Mouse (Mus musculus) lung, embryonic 15.5 days (tissue): Measurements from ENCODE around the gene 4921524J17Rik. TPM values are rescaled to one million over a fixed set of nuclear protein-coding genes. Genes with fewer than 3 reads are reported as not detected.

ENCODE experiments used
- ATAC-seq: fragments of 200-750 bp; cut with Nextera tagmentation; 2 replicates; pipeline ENCODE4 v1.8.0; 2017; ENCODE audit warnings: moderate number of reproducible peaks, borderline replicate concordance; ENCODE audit not compliant: low FRiP score, low TSS enrichment; ENCODE audit errors: extremely low read depth
- H3K27ac ChIP-seq: fragments of 300-500 bp; sonication (generic); 2 replicates; pipeline ENCODE4 v1.5.1; 2015; ENCODE audit warnings: moderate library complexity, mild to moderate bottlenecking, inconsistent platforms
- H3K27me3 ChIP-seq: fragments of 300-500 bp; sonication (generic); 2 replicates; pipeline ENCODE4 v1.6.1; 2015; ENCODE audit warnings: inconsistent platforms
- H3K36me3 ChIP-seq: fragments of 300-500 bp; sonication (generic); 2 replicates; pipeline ENCODE4 v1.6.1; 2015; ENCODE audit warnings: inconsistent platforms
- H3K4me1 ChIP-seq: fragments of 300-500 bp; sonication (generic); 2 replicates; pipeline ENCODE4 v1.6.1; 2015; ENCODE audit warnings: inconsistent platforms
- H3K4me2 ChIP-seq: fragments of 300-500 bp; sonication (generic); 2 replicates; pipeline ENCODE4 v1.6.1; 2015; ENCODE audit warnings: inconsistent platforms, mild to moderate bottlenecking, moderate library complexity
- H3K4me3 ChIP-seq: fragments of 300-500 bp; sonication (generic); 2 replicates; pipeline ENCODE4 v1.5.1; 2015; ENCODE audit warnings: mild to moderate bottlenecking, inconsistent platforms
- H3K9ac ChIP-seq: fragments of 300-500 bp; sonication (generic); 2 replicates; pipeline ENCODE4 v1.6.1; 2015; ENCODE audit warnings: inconsistent platforms
- H3K9me3 ChIP-seq: fragments of 300-500 bp; sonication (generic); 2 replicates; pipeline ENCODE4 v1.6.1; 2016; ENCODE audit warnings: inconsistent platforms
- WGBS: fragments of 180-500 bp; shearing (Covaris S2); methylation state at CpG from one replicate; pipeline ENCODE4 v1.1.7; 2015; 5-methylcytosine and 5-hydroxymethylcytosine counted together
- polyA plus RNA-seq: library from polyadenylated mRNA; unstranded; fragments of >200 nt; fragmentation: Nextera tagmentation; extraction: Ambion mirVana; gene quantifications from 2 replicates; pipeline ENCODE4 v1.2.1, GENCODE M21; 2015

The 4921524J17Rik gene
- polyA plus RNA-seq: 36.3 and 42.5 TPM in 2 replicates

GRCm38 (mm10) chr8:85432168-85433016 is at the start of gene 4921524J17Rik:
TSS of gene 4921524J17Rik (minus strand) at chr8:85432833.
- WGBS: under 1% methylated on average over 78 of the region's 85 CpGs
- Histone ChIP-seq H3K4me3 (peak within 1 kb of the TSS; percentile 88), H3K4me1 (peaks cover 20% of the 10 kb centered on the region), H3K27me3 (no peaks in the 10 kb centered on the region), H3K9ac (peak within 1 kb of the TSS; percentile 92), H3K36me3 (no peaks in the 10 kb centered on the region), H3K27ac (peak within 1 kb of the TSS; percentile 97), H3K9me3 (no peaks in the 10 kb centered on the region), H3K4me2 (peak within 1 kb of the TSS; percentile 60)
- ATAC-seq: peak; percentile 100

GRCm38 (mm10) chr8:85482427-85482826 is 49.8 kb upstream of the 4921524J17Rik start:
- no peak overlapping the region for H3K27ac ChIP-seq
- H3K4me1 ChIP-seq: no peaks in the 10 kb centered on the region
- H3K36me3 ChIP-seq: no peaks in the 10 kb centered on the region
- no peaks in the 10 kb centered on the region for H3K9me3 ChIP-seq
- WGBS: 44% methylated on average over 6 of the region's 6 CpGs
- no peak overlapping the region for H3K4me3 ChIP-seq
- H3K9ac ChIP-seq: no peak overlapping the region
- ATAC-seq: no peak
- peak overlapping the region; percentile 40 for H3K4me2 ChIP-seq
- H3K27me3 ChIP-seq: no peaks in the 10 kb centered on the region

GRCm38 (mm10) chr8:85481900-85482299 is 49.3 kb upstream of the 4921524J17Rik start:
- ATAC-seq: peak; percentile 89
- H3K4me2 ChIP-seq: peak overlapping the region; percentile 40
- no peaks in the 10 kb centered on the region for H3K27me3 ChIP-seq
- no peak overlapping the region; the same call in 1 of the 2 replicates for H3K4me3 ChIP-seq
- no peak overlapping the region for H3K9ac ChIP-seq
- H3K9me3 ChIP-seq: no peaks in the 10 kb centered on the region
- peak overlapping the region; percentile 58 for H3K27ac ChIP-seq
- no peaks in the 10 kb centered on the region for H3K4me1 ChIP-seq
- 24% methylated on average over 10 of the region's 10 CpGs for WGBS
- no peaks in the 10 kb centered on the region for H3K36me3 ChIP-seq

- Histone ChIP-seq H3K27ac (no peak overlapping the region), H3K36me3 (no peaks in the 10 kb centered on the region), H3K27me3 (no peaks in the 10 kb centered on the region), H3K4me2 (no peak overlapping the region), H3K4me1 (no peaks in the 10 kb centered on the region), H3K4me3 (no peak overlapping the region), H3K9me3 (no peaks in the 10 kb centered on the region), H3K9ac (no peak overlapping the region)
- WGBS: 80% methylated on average over 2 of the region's 2 CpGs
- ATAC-seq: no peak
Observed at GRCm38 (mm10) chr8:85479710-85480109, 47.1 kb upstream of the 4921524J17Rik start.

GRCm38 (mm10) chr8:85478397-85478796 is 45.8 kb upstream of the 4921524J17Rik start:
- Histone ChIP-seq H3K4me2 (no peak overlapping the region), H3K4me3 (no peak overlapping the region), H3K9me3 (no peaks in the 10 kb centered on the region), H3K36me3 (no peaks in the 10 kb centered on the region), H3K9ac (no peak overlapping the region), H3K27me3 (no peaks in the 10 kb centered on the region), H3K4me1 (no peaks in the 10 kb centered on the region), H3K27ac (no peak overlapping the region)
- ATAC-seq: no peak
- WGBS: 73% methylated on average over 2 of the region's 2 CpGs

- Histone ChIP-seq H3K9ac (no peak overlapping the region), H3K27me3 (no peaks in the 10 kb centered on the region), H3K4me1 (no peaks in the 10 kb centered on the region), H3K27ac (no peak overlapping the region), H3K4me3 (no peak overlapping the region), H3K9me3 (no peaks in the 10 kb centered on the region), H3K4me2 (no peak overlapping the region), H3K36me3 (no peaks in the 10 kb centered on the region)
- 50% methylated on average over 4 of the region's 4 CpGs for WGBS
- no peak for ATAC-seq
Observed at GRCm38 (mm10) chr8:85476970-85477545, 44.4 kb upstream of the 4921524J17Rik start.

GRCm38 (mm10) chr8:85474924-85475323 is 42.3 kb upstream of the 4921524J17Rik start:
- Histone ChIP-seq H3K27ac (no peak overlapping the region), H3K9ac (no peak overlapping the region), H3K9me3 (no peaks in the 10 kb centered on the region), H3K4me1 (no peaks in the 10 kb centered on the region), H3K4me2 (no peak overlapping the region), H3K36me3 (no peaks in the 10 kb centered on the region), H3K27me3 (no peaks in the 10 kb centered on the region), H3K4me3 (no peak overlapping the region)
- 78% methylated on average over 3 of the region's 3 CpGs for WGBS
- ATAC-seq: no peak

- Histone ChIP-seq H3K27ac (no peak overlapping the region), H3K4me2 (no peak overlapping the region), H3K9me3 (no peaks in the 10 kb centered on the region), H3K9ac (no peak overlapping the region), H3K4me1 (no peaks in the 10 kb centered on the region), H3K4me3 (no peak overlapping the region), H3K36me3 (no peaks in the 10 kb centered on the region), H3K27me3 (no peaks in the 10 kb centered on the region)
- WGBS: 60% methylated on average over 4 of the region's 4 CpGs
- no peak for ATAC-seq
Observed at GRCm38 (mm10) chr8:85473246-85473645, 40.6 kb upstream of the 4921524J17Rik start.

- no peaks in the 10 kb centered on the region for H3K9me3 ChIP-seq
- H3K4me1 ChIP-seq: no peaks in the 10 kb centered on the region
- H3K4me3 ChIP-seq: no peak overlapping the region
- no peak for ATAC-seq
- H3K27me3 ChIP-seq: no peaks in the 10 kb centered on the region
- no peaks in the 10 kb centered on the region for H3K36me3 ChIP-seq
- H3K4me2 ChIP-seq: no peak overlapping the region
- no peak overlapping the region for H3K9ac ChIP-seq
- no peak overlapping the region for H3K27ac ChIP-seq
- 59% methylated on average over 6 of the region's 6 CpGs for WGBS
Observed at GRCm38 (mm10) chr8:85472800-85473199, 40.2 kb upstream of the 4921524J17Rik start.

- no peaks in the 10 kb centered on the region for H3K9me3 ChIP-seq
- no peaks in the 10 kb centered on the region for H3K4me1 ChIP-seq
- no peak overlapping the region for H3K9ac ChIP-seq
- no peaks in the 10 kb centered on the region for H3K36me3 ChIP-seq
- 78% methylated on average over 8 of the region's 8 CpGs for WGBS
- no peaks in the 10 kb centered on the region for H3K27me3 ChIP-seq
- no peak overlapping the region for H3K4me2 ChIP-seq
- H3K4me3 ChIP-seq: no peak overlapping the region
- no peak for ATAC-seq
- no peak overlapping the region for H3K27ac ChIP-seq
Observed at GRCm38 (mm10) chr8:85470753-85471152, 38.1 kb upstream of the 4921524J17Rik start.

- WGBS: 78% methylated on average over 4 of the region's 4 CpGs
- H3K36me3 ChIP-seq: no peaks in the 10 kb centered on the region
- H3K9me3 ChIP-seq: no peaks in the 10 kb centered on the region
- H3K27me3 ChIP-seq: no peaks in the 10 kb centered on the region
- H3K4me1 ChIP-seq: 0 out of 2 replicates have a peak, but pooled peaks cover 2% of the 10 kb centered on the region
- no peak overlapping the region for H3K9ac ChIP-seq
- no peak overlapping the region for H3K27ac ChIP-seq
- H3K4me2 ChIP-seq: no peak overlapping the region
- H3K4me3 ChIP-seq: no peak overlapping the region
- no peak for ATAC-seq
Observed at GRCm38 (mm10) chr8:85466056-85466455, 33.4 kb upstream of the 4921524J17Rik start.

- no peak overlapping the region for H3K4me2 ChIP-seq
- no peak overlapping the region for H3K27ac ChIP-seq
- no peaks in the 10 kb centered on the region for H3K27me3 ChIP-seq
- no peak overlapping the region for H3K9ac ChIP-seq
- H3K36me3 ChIP-seq: no peaks in the 10 kb centered on the region
- no peaks in the 10 kb centered on the region for H3K9me3 ChIP-seq
- 0 out of 2 replicates have a peak, but pooled peaks cover 2% of the 10 kb centered on the region for H3K4me1 ChIP-seq
- ATAC-seq: no peak
- no peak overlapping the region for H3K4me3 ChIP-seq
Observed at GRCm38 (mm10) chr8:85464316-85464715, 31.7 kb upstream of the 4921524J17Rik start.
